Mouse (Mus musculus) adrenal gland, adult 18-20 months (tissue): Measurements from ENCODE around the gene Stk38. TPM values are rescaled to one million over a fixed set of nuclear protein-coding genes. Genes with fewer than 3 reads are reported as not detected.
A peak's percentile ranks its signal among the peaks of the same experiment; 100 is the strongest.

Source experiments
- DNase-seq, 2 experiments: peaks; one replicate each; pipeline ENCODE4 v3.0.0; 2021 to 2022; ENCODE audit warnings: low spot score in 2 of 2
- total RNA-seq, 2 experiments: library from RNA; stranded (reverse); gene quantifications; 1 replicate in 1 of 2; 2 replicates in 1 of 2; pipeline ENCODE4 v1.2.3; 2021

Stk38 gene
- total RNA-seq, 2 experiments from 2014 or later, result 49.2 to 49.9 TPM

- DNase-seq, result peak; percentile 86 to 87
These were observed 77.3 kb downstream of the Stk38 start for GRCm38 (mm10) chr17:28930392-28931074.

- DNase-seq, result no peak
These were observed 78.4 kb downstream of the Stk38 start for GRCm38 (mm10) chr17:28929369-28929768.

GRCm38 (mm10) chr17:28928004-28928403 is 79.8 kb downstream of the Stk38 start:
- DNase-seq, result no peak

GRCm38 (mm10) chr17:28926866-28927635 is 80.7 kb downstream of the Stk38 start:
- peak; percentile 45 to 64 for DNase-seq

GRCm38 (mm10) chr17:28926380-28926779 is 81.4 kb downstream of the Stk38 start:
- peak; percentile 76 to 78 for DNase-seq

GRCm38 (mm10) chr17:28924957-28925595 is 82.7 kb downstream of the Stk38 start:
- peak in 1 of 2 experiments; percentile 33 for DNase-seq

- DNase-seq, result no peak
These were observed 85.7 kb downstream of the Stk38 start for GRCm38 (mm10) chr17:28922096-28922495.

- DNase-seq, result no peak
These were observed 86.7 kb downstream of the Stk38 start for GRCm38 (mm10) chr17:28921086-28921485.

Other genes with a start within 250 kb of the Stk38 start
- gene Mapk13, start 238.7 kb downstream of the Stk38 start, total RNA-seq, result 100 to 1,000 TPM in 1 of 2 experiments, 10 to 100 TPM in 1; 63.5 to 395 TPM
- gene Brpf3, start 206.9 kb downstream of the Stk38 start, total RNA-seq, result 10 to 100 TPM; 51.7 to 91.8 TPM
- under 1 TPM in 1 of 2 experiments, not detected in 1; 0.13 TPM for gene Pnpla1, start 149.6 kb downstream of the Stk38 start, total RNA-seq
- gene 4930539E08Rik, start 92.7 kb downstream of the Stk38 start, total RNA-seq, result not detected
- not detected for gene Pxt1, start 64.2 kb downstream of the Stk38 start, total RNA-seq
- gene Kctd20, start 56.0 kb downstream of the Stk38 start, total RNA-seq, result 10 to 100 TPM; 50.4 to 61.5 TPM
- gene Srsf3, start 24.6 kb upstream of the Stk38 start, total RNA-seq, result 100 to 1,000 TPM; 113 to 119 TPM
- gene Cdkn1a, start 83.0 kb upstream of the Stk38 start, total RNA-seq, result 100 to 1,000 TPM; 100 to 128 TPM
- under 1 TPM; 0.20 to 0.54 TPM for gene Rab44, start 106.2 kb upstream of the Stk38 start, total RNA-seq
- gene Cpne5, start 230.2 kb upstream of the Stk38 start, total RNA-seq, result under 1 TPM; 0.33 to 0.35 TPM